Mouse (Mus musculus) adrenal gland, postnatal 36 days (tissue): ENCODE results near the gene Atg4d. TPM values are rescaled to one million over a fixed set of nuclear protein-coding genes. Genes with fewer than 3 reads are reported as not detected.
"Not testable (repeated sequence)": the region's sequence is repeated elsewhere in the genome, so short reads cannot be mapped to it uniquely, and the experiment has no call there.

Experiments used
- DNase-seq, 2 experiments: peaks; one replicate each; pipeline ENCODE4 v3.0.0; 2021; ENCODE audit warnings: mixed read lengths in 1 of 2
- long read RNA-seq, 2 experiments: library from polyadenylated mRNA; stranded (forward); transcript quantifications; one replicate each; pipeline ENCODE4 v2.0.0; 2021; ENCODE audit warnings: borderline sequencing depth in 2 of 2
- total RNA-seq, 2 experiments: library from RNA; stranded (reverse); gene quantifications; 2 replicates each; pipeline ENCODE4 v1.2.3; 2021

The Atg4d gene
- total RNA-seq: 10 to 100 TPM; 39.1 to 39.5 TPM
- long read RNA-seq, experiment 1, full-length matches to known transcripts: 48 of 62 reads
- long read RNA-seq, experiment 1, partial matches to known transcripts: 2 of 62 reads
- long read RNA-seq, experiment 1, other reads (novel, unspliced or antisense): 12 of 62 reads
- long read RNA-seq, experiment 2, full-length matches to known transcripts: 40 of 50 reads
- long read RNA-seq, experiment 2, partial matches to known transcripts: 4 of 50 reads
- long read RNA-seq, experiment 2, other reads (novel, unspliced or antisense): 6 of 50 reads

DNA sequence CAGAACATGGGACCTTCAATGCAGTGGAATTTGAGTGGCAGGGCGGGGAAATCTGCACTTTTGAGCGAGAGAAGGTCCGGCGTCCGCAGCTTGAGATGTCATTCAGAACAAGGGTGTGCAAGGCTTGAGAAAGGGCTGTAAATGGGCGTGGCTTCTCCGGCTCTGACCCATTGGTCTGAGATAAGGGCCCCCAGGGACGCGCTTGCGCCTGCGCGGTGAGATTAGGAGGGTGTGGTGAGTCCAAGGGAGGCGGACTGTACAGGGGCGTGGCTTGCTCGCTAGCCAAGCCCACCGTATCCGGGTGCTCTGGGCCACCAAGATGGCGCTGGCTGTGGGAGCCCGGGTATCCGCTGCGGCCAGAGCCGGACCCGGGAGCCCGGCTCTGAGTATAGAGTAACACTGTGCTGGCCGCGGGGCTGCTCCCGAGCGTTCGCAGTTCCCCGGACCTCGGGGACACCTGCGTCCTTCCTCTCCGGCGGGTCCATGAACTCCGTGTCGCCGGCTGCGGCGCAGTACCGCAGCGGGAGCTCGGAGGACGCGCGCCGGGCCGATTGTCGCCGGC lies at the start of gene Atg4d:
Atg4d (plus strand) TSS at position 294 of the 562 bp plus-strand sequence.
- peak; percentile 99 for DNase-seq

DNA sequence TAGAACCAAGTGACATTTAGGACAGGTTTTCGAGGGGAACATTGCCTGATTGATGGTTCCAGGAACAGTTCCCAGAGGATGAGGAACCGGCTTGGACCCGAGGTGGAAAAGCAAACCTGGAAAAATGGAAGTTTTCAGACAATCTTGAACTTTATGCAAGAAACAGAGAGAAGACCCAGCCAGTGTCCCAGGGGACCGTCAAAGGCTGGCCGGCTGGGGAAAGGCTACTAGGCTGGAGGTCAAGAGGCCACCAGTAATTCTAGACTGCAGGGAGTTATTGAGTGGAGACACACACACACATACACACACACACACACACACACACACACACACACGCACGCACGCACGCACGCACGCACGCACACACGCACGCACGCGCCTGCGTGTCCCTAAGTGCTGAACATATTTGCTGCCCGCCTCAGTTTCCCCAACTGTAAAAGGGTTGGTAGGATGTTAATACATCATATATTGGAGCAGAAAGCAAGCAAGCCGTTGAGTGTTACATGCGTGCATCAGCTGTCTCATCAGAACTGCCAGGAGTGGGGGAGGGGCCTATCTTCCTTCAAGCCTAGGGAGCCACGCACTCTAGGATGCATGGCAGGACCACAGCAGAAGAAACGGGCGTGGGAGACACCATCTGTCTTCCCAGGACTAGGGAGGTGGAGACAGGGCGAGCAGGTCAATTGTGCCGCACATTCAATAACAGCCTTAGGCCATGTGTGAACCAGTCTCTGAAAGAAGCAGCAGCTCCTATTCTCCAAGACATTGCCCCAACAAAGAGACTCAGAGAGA lies 48.8 kb upstream of the Atg4d start:
- no peak for DNase-seq

DNA sequence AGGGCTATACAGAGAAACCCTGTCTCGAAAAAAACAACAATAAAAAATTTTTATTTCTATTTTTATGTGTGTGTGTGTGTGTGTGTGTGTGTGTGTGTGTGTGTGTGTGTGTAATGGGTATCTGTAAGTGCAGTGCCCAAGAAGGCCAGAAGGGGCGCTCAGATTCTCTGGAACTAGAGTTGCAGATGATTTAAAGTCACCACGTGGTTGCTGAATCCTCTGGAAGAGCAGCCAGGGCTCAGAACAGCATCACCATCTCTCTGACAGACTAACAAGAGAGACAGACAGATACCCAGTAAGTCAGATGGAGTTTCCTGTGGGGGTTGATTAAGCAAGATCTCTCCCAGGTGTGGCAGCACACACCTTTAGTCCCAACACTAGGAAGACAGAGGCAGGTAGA lies 45.3 kb upstream of the Atg4d start:
- DNase-seq: no peak

DNA sequence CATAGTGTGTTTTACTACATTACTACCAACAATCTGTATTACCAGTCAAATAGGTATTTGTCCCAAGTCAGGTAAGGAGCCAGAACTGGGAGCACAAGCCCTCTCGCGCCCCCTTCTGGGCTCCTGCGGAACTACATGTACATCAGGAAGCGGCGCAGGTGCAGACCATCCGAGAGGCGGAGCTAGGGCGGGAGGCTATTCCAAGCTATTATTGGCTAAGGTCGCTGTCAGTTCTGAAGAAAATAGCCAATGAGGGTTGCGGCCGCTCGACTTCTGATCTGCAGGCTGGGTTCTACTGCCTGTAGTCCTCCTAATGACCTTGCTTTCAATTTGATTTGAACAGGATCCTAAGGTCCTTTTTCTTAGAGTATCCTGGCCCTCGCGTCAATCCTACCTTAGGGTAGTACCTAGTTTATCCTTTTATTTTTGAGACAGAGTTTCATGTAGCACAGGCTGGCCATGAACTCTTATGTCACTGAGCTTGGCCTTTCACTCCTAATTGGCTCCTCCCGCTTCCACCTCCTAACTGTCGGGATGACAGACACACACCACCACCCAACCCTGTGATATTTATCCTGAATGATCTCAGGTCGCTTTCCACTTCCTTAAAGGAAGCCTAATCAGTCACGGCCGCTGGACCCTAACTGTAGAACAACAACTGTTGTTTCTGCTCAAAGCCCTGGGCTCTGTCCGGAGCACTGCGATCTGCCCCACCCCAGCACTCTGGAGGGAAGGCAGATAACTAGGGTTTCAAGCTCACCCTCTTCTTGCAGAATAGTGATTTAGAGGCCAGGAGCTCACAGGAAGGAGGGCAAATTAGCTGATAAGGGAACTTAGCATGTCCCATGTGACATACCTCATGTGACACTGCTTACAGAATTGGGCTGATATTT lies 44.4 kb upstream of the Atg4d start:
- peak; percentile 93 to 94 for DNase-seq

DNA sequence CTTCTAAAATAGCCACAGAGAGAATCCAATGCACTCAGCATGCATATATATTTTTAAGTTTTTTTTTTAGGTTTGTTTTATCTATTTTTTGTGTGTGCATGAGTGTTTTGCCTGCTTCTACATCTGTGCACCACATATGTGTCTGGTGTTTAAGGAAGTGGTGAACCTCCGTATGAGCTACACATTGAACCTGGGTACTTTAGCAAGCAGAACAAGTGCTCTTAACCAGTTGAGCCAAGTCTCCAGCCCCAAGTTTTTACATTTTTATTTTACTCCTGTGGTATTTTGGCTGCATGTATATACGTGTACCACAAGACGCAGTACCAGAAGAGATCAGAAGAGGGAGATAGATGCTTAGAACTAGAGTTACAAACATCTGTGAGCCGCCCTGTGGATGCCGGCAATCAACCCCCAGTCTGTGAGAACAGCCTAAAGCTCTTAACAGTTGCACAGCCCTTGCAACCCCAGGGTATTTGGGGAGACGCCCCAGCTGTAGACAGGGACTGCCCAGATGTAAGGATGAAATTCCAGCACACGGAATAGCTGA lies 43.6 kb upstream of the Atg4d start:
- peak in 1 of 2 experiments; percentile 54 for DNase-seq

DNA sequence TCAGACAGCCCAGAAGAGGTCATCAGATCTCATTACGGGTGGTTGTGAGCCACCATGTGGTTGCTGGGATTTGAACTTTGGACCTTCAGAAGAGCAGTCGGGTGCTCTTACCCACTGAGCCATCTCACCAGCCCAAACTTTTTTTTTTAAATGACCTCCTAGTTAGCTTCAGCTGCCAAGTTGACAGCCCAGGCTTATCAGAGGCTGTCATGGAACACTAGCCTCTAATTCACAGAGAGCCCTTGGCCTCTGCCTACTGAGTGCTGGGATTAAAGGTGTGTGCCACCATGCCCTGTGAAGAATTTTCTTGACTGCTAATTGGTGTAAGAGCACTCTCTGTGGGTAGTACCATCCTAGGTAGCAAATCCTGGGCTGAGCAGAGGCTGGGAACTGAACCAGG lies 41.6 kb upstream of the Atg4d start:
- not testable (repeated sequence) for DNase-seq

DNA sequence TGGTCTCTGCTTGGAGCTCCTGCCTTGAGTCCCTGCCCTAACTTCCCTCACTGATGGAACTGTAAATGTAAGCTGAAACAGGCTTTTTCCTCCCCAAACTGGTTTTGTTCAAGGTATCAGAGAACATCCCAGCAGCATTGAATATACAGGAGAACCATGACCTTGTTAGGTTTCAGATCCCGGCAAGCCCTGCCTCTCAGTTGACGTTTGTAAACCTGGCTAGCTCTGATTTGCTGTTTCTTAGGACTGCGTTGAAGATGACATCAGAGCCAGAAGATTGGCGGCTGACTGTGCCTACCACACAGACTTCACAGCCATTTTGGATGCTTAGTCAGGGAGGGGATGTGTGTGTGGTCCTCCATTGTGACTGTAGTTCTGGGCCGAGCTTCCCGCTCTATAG lies 41.2 kb upstream of the Atg4d start:
- DNase-seq: no peak

DNA sequence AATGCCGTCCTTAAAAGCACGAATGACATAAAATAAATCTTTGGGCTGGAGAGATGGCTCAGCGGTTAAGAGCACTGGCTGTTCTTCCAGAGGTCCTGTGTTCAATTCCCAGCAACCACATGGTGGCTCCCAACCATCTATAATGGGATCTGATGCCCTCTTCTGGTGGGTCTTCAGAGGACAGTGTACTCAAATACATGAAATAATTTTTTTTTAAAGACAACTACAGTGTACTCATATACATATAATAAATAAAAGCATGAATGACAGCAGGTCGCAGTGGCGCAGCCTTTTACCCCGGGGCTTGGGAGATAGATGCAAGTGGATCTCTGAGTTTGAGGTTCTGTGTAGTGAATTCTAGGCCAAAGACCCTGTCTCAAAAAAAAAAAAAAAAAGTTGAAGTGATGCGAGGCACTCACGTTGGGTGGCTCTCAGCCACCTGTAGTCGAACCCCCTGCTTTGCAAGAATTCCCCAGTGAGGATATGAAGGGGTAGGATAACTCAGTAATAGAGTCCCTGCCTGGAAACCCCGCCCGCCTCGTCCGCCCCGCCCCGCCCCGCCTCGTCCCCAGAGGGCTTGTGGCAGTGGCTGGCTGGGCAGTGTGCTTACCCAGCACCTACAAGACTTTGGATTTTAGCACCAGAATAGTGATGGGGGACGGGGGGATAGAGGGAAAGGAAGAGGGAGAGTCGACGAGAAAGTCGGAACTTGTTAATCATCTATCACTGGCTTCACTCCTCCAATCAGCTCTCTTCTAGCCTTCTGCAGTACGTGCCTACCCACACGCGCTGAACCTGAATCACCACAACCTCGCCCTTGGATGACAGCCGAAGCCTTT lies 40.3 kb upstream of the Atg4d start:
- DNase-seq: peak; percentile 76 to 79

DNA sequence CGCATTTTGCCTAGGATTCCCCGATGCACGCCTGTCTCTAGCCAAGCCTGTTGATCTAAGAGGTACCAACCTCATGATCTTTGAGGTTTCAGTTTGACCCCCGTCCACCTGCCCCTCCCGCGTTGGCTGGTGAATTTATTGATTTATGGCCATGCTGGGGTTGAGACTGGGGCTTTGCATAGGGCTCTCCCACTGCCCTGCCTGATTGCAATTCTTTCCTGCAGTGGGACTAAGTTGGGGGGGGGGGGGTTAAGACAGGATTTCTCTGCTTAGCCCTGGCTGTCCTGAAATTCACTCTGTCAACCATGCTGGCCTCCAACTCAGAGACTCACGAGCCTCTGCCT lies 39.7 kb upstream of the Atg4d start:
- no peak for DNase-seq

DNA sequence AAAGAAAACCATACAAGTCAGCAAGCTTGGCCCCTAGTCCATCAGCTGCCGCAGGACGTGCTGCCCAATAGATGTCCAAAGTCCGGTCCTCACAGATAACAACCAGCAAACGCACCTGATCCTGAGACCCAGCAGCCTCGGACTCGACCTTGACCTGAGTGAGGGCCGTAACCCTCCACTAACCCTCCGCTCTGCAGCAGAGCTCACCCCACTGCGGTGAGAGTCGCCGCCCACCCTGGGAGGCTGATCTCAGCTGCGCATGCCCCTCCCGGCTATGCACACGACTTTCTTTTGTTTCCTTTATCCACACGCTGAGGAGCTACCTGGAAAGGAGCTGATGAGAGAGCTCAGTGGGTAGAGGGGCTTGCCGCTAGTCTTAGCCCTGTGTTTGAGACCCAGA lies 37.8 kb upstream of the Atg4d start:
- DNase-seq: peak in 1 of 2 experiments; percentile 41

DNA sequence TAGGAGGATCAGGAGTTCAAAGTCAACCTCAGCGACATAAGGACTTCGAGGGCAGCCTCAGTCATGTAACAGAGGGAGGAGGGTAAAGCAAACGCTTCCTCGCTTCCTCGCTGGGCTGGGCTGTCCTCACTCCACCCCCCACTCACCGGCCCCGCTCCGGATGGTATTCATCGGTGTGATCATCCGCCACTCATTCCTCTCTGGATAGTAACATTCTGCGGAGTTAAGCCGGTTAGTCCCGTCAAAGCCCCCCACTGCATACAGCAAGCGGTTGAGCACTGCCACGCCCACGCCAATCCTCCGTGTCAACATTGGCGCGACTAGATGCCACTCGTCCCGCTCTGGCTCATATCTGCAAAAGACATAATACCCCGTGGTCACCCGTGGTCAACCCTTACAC lies 33.5 kb upstream of the Atg4d start:
- DNase-seq: no peak

DNA sequence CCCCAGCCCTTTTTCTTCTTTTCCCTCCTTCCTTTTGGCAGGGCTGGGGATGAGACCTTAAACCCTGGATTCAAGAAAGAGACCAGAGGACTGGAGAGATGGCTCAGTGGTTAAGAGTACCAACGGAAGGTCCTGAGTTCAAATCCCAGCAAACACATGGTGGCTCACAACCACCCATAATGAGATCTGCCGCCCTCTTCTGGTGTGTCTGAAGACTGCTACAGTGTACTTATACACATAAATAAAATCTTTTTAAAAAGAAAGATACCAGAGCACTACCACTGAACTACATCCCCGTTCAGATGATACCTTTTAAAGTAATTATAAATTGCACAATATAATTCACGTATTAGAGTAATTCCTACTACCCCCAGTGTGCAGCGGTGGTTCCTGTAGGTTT lies 32.2 kb upstream of the Atg4d start:
- DNase-seq: no peak

DNA sequence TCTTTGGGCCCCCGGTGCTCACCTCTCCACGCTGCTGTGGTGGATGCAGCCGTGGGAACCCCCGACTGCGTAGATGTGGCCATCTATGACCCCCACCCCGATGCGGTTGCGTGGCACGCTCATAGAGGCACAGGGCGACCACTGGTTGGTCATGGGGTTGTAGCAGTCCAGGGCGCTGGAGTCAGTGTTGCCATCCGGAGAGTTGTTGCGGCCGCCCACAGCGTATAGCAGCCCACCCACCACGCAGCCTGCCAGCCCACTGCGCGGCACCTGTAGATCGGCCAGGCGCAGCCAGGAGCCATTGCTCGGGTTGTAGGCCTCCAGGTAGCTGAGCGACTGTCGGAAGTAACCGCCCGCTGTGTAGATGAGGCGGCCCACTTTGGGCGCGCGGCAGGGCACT lies 31.7 kb upstream of the Atg4d start:
- no peak for DNase-seq

DNA sequence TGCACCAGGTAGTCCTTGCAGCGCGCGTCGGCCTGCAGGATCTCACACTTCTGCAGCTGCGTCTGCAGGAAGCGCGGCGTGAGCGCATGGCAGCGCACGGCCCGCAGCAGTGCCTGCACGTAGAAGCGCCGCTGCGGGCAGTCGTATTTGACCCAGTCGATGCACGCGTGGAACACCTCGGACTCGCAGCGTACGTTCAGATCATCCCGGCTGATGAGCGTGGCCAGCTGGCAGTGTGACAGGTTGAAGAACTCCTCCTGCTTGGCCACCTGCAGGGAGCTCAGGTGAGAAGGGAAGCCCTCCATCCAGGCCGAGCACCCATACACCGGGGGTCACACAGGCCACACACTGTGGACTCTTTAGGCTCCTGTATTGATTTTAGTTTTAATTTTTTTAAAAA lies 31.3 kb upstream of the Atg4d start:
- no peak for DNase-seq

DNA sequence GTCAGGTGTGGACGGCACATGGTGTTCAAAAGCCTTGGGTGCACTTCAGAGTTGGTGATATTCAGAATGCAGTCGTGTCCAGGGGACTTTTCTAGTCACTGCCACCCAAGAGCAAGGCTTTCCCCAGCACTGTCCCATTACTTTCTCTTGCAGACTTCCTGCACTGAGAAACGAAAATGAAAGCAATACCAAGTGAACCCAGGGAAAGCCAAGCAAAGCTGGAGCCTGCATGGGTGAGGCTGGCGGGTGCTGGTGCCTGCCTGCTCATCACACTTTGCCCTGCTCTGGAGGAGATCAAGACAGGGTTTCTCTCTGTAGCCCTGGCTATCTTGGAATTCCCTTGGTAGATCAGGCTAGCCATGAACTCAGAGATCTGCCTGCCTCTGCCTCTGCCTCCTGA lies 29.8 kb upstream of the Atg4d start:
- no peak for DNase-seq

DNA sequence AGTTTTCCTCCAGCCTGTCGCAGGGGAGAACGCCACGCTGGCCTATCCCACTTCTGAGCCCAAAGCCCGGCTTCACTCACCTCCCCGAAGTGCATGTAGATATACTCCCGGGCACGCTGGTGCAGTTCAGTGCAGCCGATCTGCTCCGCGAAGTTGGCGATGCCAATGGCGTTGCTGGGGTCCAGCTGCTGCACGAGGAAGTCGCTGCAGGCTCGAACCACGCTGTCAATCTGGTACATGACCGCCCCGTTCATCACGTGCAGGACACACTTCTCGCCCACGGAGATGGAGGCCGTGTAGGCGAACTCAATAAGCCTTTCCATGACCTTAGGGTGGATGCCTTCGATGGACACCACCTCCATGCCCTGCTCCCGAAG lies 28.1 kb upstream of the Atg4d start:
- DNase-seq: no peak

DNA sequence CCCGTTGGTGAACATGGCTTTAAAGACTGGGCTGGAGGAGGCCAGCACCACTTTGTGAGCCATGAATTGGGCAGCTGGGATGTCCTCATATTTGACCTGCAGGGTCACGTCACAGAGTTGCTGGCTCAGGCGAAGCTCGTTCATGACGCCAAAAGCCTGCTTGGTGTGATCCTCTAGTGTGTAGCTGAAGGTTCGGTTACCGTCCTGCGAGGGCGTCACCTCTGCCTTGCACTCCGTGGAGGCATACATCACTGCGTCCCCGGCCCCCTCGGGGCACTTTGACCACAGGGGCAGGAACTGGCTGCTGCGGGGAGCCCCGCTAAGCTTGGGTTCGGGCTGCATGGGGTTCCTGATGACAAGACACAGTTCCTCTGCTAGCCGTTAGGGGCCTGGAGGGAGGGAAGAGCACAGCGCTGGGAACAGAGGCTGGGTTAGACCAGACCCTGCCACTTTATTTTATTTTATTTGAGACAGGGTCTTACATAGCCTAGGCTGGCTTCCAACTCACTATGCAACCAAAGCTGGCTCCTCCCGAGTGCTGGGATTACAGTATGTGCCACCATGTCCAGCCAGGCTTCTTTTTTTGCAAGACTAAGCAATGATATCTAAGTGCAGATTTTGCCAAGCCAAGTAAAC lies 27.6 kb upstream of the Atg4d start:
- peak; percentile 30 to 57 for DNase-seq

DNA sequence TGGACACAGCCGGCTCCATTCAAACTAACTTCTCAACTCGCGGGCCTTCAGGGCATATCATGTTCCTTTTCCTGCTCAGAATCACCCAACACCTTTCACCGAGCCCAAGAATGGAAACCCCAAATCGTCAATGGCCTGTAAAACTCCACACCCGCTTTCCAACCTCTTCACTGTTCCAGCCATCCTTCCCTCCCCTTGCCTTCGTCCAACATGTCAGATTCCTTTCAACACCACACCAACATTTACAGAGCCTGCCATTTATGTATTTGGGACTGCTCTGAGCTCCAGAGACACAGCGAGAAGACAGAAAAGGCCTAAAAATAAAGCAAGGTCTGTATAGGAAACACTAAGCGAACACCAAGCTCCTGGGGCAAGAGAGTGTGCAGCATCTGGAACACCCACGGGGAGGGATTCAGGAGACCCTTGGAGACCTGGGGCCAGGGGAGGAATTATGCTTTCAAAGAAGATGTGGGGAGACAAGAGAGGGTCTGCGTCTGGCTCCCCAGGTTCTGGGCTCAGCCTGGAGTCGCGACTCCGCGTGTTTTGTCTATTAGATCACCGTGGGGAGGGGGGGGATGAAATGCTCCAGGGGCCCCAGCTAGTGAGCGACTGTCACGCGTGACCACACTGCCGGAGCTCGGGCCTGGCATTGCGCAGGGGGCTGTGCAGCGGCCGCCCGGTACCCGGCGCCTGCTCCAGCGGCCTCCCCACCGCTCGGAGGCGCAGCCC lies 26.9 kb upstream of the Atg4d start:
- DNase-seq: peak in 1 of 2 experiments; percentile 18

DNA sequence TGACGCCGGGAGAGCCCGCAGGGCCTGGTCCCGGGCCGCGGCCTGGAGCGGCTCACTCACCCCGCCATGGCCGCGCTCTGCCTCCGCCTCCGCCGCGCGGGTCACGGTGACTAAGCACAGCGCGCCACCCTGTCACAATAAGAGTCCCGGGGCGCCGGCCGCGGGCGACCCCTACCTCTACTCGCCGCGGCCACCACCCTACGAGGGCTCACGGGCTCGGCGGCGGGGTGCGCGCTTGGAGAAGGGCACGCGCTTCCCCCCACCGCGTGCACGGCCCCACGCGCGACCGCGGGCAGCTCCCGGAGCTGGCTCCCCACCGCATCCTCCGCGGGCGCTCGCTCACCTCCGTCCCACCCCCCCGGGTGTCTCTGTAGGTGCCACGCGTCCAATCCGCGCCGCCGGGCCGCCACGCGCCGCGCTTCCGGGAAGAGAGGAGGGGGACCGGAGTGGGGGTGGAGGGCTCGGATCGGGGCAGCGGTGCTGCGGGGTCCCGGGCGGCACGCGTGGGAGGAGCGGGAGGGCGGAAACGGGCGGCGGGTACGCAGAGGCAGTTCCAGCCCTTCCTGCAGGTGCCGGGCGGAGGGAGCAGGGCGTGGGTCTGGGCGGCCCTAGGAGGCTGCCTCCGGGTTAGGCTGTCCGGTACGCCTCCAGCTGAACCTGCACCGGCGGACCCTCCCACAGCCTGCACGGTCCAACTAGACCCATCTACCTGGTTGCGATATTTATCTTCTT lies 26.2 kb upstream of the Atg4d start, which contains the start of gene Keap1:
Keap1 (minus strand) TSS at position 629 of the 732 bp plus-strand sequence.
- DNase-seq: peak; percentile 89 to 92
